Mouse (Mus musculus) lung, postnatal 36 days (tissue): Measurements from ENCODE around the gene 2410137M14Rik.

Experiments used
- DNase-seq: peaks from one replicate; pipeline ENCODE4 v3.0.0; 2022; ENCODE audit warnings: mixed read lengths

Gene 2410137M14Rik

GRCm38 (mm10) chr17:36947051-36947819, 33.8 kb downstream of the 2410137M14Rik start:
- DNase-seq: peak; percentile 32

- DNase-seq: no peak
These were observed 36.8 kb downstream of the 2410137M14Rik start for GRCm38 (mm10) chr17:36944121-36944775.

GRCm38 (mm10) chr17:36943691-36944090, 37.3 kb downstream of the 2410137M14Rik start:
- DNase-seq: no peak

- peak; percentile 76 for DNase-seq
These were observed 38.1 kb downstream of the 2410137M14Rik start, which contains the start of gene Rnf39 for GRCm38 (mm10) chr17:36942791-36943471. Gene Rnf39, plus strand, starts transcription at chr17:36942918.

GRCm38 (mm10) chr17:36942391-36942790, 38.6 kb downstream of the 2410137M14Rik start:
- DNase-seq: peak; percentile 88

GRCm38 (mm10) chr17:36938056-36938455, 43.0 kb downstream of the 2410137M14Rik start:
- no peak for DNase-seq

GRCm38 (mm10) chr17:36931806-36932205, 49.2 kb downstream of the 2410137M14Rik start:
- peak; percentile 63 for DNase-seq

- DNase-seq: no peak
These were observed 49.9 kb downstream of the 2410137M14Rik start for GRCm38 (mm10) chr17:36931130-36931529.

- DNase-seq: no peak
These were observed 50.8 kb downstream of the 2410137M14Rik start for GRCm38 (mm10) chr17:36930233-36930632.

GRCm38 (mm10) chr17:36929236-36929932, 51.7 kb downstream of the 2410137M14Rik start:
- no peak for DNase-seq
